Mouse (Mus musculus) embryonic facial prominence, embryonic 15.5 days (tissue): ENCODE measurements around the gene Adamts9. TPM values are rescaled to one million over a fixed set of nuclear protein-coding genes. Genes with fewer than 3 reads are reported as not detected.

Experiments used
- ATAC-seq: fragments of 200-750 bp; cut with Nextera tagmentation; 2 replicates; pipeline ENCODE4 v1.8.0; 2017; ENCODE audit warnings: low read depth, moderate TSS enrichment; ENCODE audit not compliant: insufficient number of reproducible peaks, low FRiP score, low TSS enrichment
- H3K27ac ChIP-seq: fragments of 300-500 bp; sonication (generic); replicated peaks from 2 replicates; pipeline ENCODE4 v1.5.1; 2015; ENCODE audit warnings: mild to moderate bottlenecking, inconsistent platforms
- H3K27me3 ChIP-seq: fragments of 300-500 bp; sonication (generic); 2 replicates; pipeline ENCODE4 v1.6.1; 2015; ENCODE audit warnings: inconsistent platforms
- H3K36me3 ChIP-seq: fragments of 300-500 bp; sonication (generic); 2 replicates; pipeline ENCODE4 v1.6.1; 2015; ENCODE audit warnings: mild to moderate bottlenecking, inconsistent platforms
- H3K4me1 ChIP-seq: fragments of 300-500 bp; sonication (generic); 2 replicates; pipeline ENCODE4 v1.6.1; 2015; ENCODE audit warnings: inconsistent platforms
- H3K4me2 ChIP-seq: fragments of 300-500 bp; sonication (generic); replicated peaks from 2 replicates; pipeline ENCODE4 v1.6.1; 2015; ENCODE audit warnings: mild to moderate bottlenecking, inconsistent platforms
- H3K4me3 ChIP-seq: fragments of 300-500 bp; sonication (generic); replicated peaks from 2 replicates; pipeline ENCODE4 v1.5.1; 2015; ENCODE audit warnings: mild to moderate bottlenecking, inconsistent platforms
- H3K9ac ChIP-seq: fragments of 300-500 bp; sonication (generic); 2 replicates; pipeline ENCODE4 v1.6.1; 2015; ENCODE audit warnings: inconsistent platforms
- H3K9me3 ChIP-seq: fragments of 300-500 bp; sonication (generic); replicated peaks from 2 replicates; pipeline ENCODE4 v1.6.1; 2016; ENCODE audit warnings: inconsistent platforms
- WGBS: fragments of 180-500 bp; shearing (Covaris S2); methylation state at CpG from one replicate; pipeline ENCODE4 v1.1.7; 2015; 5-methylcytosine and 5-hydroxymethylcytosine counted together
- polyA plus RNA-seq: library from polyadenylated mRNA; unstranded; fragments of >200 nt; fragmentation: Nextera tagmentation; extraction: Ambion mirVana; gene quantifications from 2 replicates; pipeline ENCODE4 v1.2.1, GENCODE M21; 2015

Gene Adamts9
- polyA plus RNA-seq, 1 experiment from 2014 or later, result 6.7 TPM

GRCm38 (mm10) chr6:92762372-92762771 lies 180.9 kb downstream of the Adamts9 start:
- H3K4me1 ChIP-seq, result no peaks in the 10 kb centered on the region
- H3K27ac ChIP-seq, result no peak overlapping the region
- no peak for ATAC-seq
- H3K9me3 ChIP-seq, result no peaks in the 10 kb centered on the region
- no peak overlapping the region for H3K9ac ChIP-seq
- H3K4me3 ChIP-seq, result no peak overlapping the region
- H3K36me3 ChIP-seq, result no peaks in the 10 kb centered on the region
- 43% methylated on average over 3 of the region's 3 CpGs for WGBS
- no peak overlapping the region for H3K4me2 ChIP-seq
- H3K27me3 ChIP-seq, result no peaks in the 10 kb centered on the region

GRCm38 (mm10) chr6:92759616-92760015 lies 183.7 kb downstream of the Adamts9 start:
- no peaks in the 10 kb centered on the region for H3K27me3 ChIP-seq
- no peaks in the 10 kb centered on the region for H3K36me3 ChIP-seq
- H3K9ac ChIP-seq, result no peak overlapping the region
- H3K4me2 ChIP-seq, result no peak overlapping the region
- no peak for ATAC-seq
- no peaks in the 10 kb centered on the region for H3K9me3 ChIP-seq
- no peak overlapping the region for H3K4me3 ChIP-seq
- H3K4me1 ChIP-seq, result no peaks in the 10 kb centered on the region
- H3K27ac ChIP-seq, result no peak overlapping the region

- H3K9ac ChIP-seq, result no peak overlapping the region
- H3K4me2 ChIP-seq, result no peak overlapping the region
- no peaks in the 10 kb centered on the region for H3K4me1 ChIP-seq
- WGBS, result 30% methylated on average over 5 of the region's 5 CpGs
- no peak for ATAC-seq
- H3K4me3 ChIP-seq, result no peak overlapping the region
- no peaks in the 10 kb centered on the region for H3K9me3 ChIP-seq
- no peaks in the 10 kb centered on the region for H3K36me3 ChIP-seq
- no peaks in the 10 kb centered on the region for H3K27me3 ChIP-seq
- no peak overlapping the region for H3K27ac ChIP-seq
Observed at GRCm38 (mm10) chr6:92755826-92756225, 187.5 kb downstream of the Adamts9 start.

- 0 out of 2 replicates have a peak, but pooled peaks cover 7% of the 10 kb centered on the region for H3K4me1 ChIP-seq
- no peak overlapping the region for H3K4me2 ChIP-seq
- H3K27me3 ChIP-seq, result no peaks in the 10 kb centered on the region
- H3K4me3 ChIP-seq, result no peak overlapping the region
- no peak overlapping the region for H3K9ac ChIP-seq
- ATAC-seq, result no peak
- H3K9me3 ChIP-seq, result no peaks in the 10 kb centered on the region
- H3K27ac ChIP-seq, result no peak overlapping the region
- WGBS, result 69% methylated on average over 2 of the region's 2 CpGs
- H3K36me3 ChIP-seq, result no peaks in the 10 kb centered on the region
Observed at GRCm38 (mm10) chr6:92752737-92753136, 190.6 kb downstream of the Adamts9 start.

GRCm38 (mm10) chr6:92749420-92749819 lies 193.9 kb downstream of the Adamts9 start:
- no peaks in the 10 kb centered on the region for H3K27me3 ChIP-seq
- H3K4me1 ChIP-seq, result 0 out of 2 replicates have a peak, but pooled peaks cover 7% of the 10 kb centered on the region
- H3K27ac ChIP-seq, result no peak overlapping the region
- no peak for ATAC-seq
- H3K4me3 ChIP-seq, result no peak overlapping the region
- no peaks in the 10 kb centered on the region for H3K9me3 ChIP-seq
- no peak overlapping the region for H3K4me2 ChIP-seq
- no peaks in the 10 kb centered on the region for H3K36me3 ChIP-seq
- WGBS, result 44% methylated on average over 4 of the region's 4 CpGs
- H3K9ac ChIP-seq, result no peak overlapping the region

- Histone ChIP-seq H3K36me3 (no peaks in the 10 kb centered on the region), H3K9ac (no peak overlapping the region), H3K4me1 (peaks cover 8% of the 10 kb centered on the region; the same call in 1 of the 2 replicates), H3K27me3 (no peaks in the 10 kb centered on the region), H3K27ac (no peak overlapping the region), H3K9me3 (no peaks in the 10 kb centered on the region), H3K4me2 (peak overlapping the region; percentile 28), H3K4me3 (no peak overlapping the region; the same call in 1 of the 2 replicates)
- peak; percentile 57; the same call in 1 of the 2 replicates for ATAC-seq
- 7% methylated on average over 11 of the region's 11 CpGs for WGBS
Observed at GRCm38 (mm10) chr6:92743605-92744004, 199.7 kb downstream of the Adamts9 start.

GRCm38 (mm10) chr6:92737116-92737515 lies 206.2 kb downstream of the Adamts9 start:
- 83% methylated on average over 1 of the region's 1 CpGs for WGBS

GRCm38 (mm10) chr6:92733651-92734050 lies 209.6 kb downstream of the Adamts9 start:
- H3K27ac ChIP-seq, result no peak overlapping the region
- no peaks in the 10 kb centered on the region for H3K36me3 ChIP-seq
- H3K4me1 ChIP-seq, result peaks cover under 1% of the 10 kb centered on the region; the same call in 1 of the 2 replicates
- no peaks in the 10 kb centered on the region for H3K9me3 ChIP-seq
- no peak for ATAC-seq
- no peaks in the 10 kb centered on the region for H3K27me3 ChIP-seq
- no peak overlapping the region for H3K4me3 ChIP-seq
- H3K9ac ChIP-seq, result no peak overlapping the region
- no peak overlapping the region for H3K4me2 ChIP-seq

More at GRCm38 (mm10) chr6:92737116-92737515, 206.2 kb downstream of the Adamts9 start:
- Histone ChIP-seq H3K4me1 (no peaks in the 10 kb centered on the region), H3K27me3 (no peaks in the 10 kb centered on the region), H3K9ac (no peak overlapping the region), H3K4me3 (no peak overlapping the region), H3K36me3 (no peaks in the 10 kb centered on the region), H3K4me2 (no peak overlapping the region), H3K9me3 (no peaks in the 10 kb centered on the region), H3K27ac (no peak overlapping the region)
- no peak for ATAC-seq

- H3K4me1 ChIP-seq, result peaks cover 18% of the 10 kb centered on the region
- H3K9me3 ChIP-seq, result no peaks in the 10 kb centered on the region
- H3K36me3 ChIP-seq, result no peaks in the 10 kb centered on the region
- ATAC-seq, result no peak
- 37% methylated on average over 7 of the region's 7 CpGs for WGBS
- no peak overlapping the region for H3K9ac ChIP-seq
- H3K4me2 ChIP-seq, result no peak overlapping the region; the same call in 1 of the 2 replicates
- H3K27me3 ChIP-seq, result no peaks in the 10 kb centered on the region
- H3K27ac ChIP-seq, result no peak overlapping the region; the same call in 1 of the 2 replicates
- no peak overlapping the region for H3K4me3 ChIP-seq
Observed at GRCm38 (mm10) chr6:92728514-92728913, 214.8 kb downstream of the Adamts9 start.

- H3K9me3 ChIP-seq, result no peaks in the 10 kb centered on the region
- no peak overlapping the region for H3K4me3 ChIP-seq
- H3K4me1 ChIP-seq, result peaks cover 18% of the 10 kb centered on the region
- H3K36me3 ChIP-seq, result no peaks in the 10 kb centered on the region
- no peak overlapping the region; the same call in 1 of the 2 replicates for H3K27ac ChIP-seq
- no peak overlapping the region; the same call in 1 of the 2 replicates for H3K4me2 ChIP-seq
- H3K9ac ChIP-seq, result no peak overlapping the region
- 1% methylated on average over 10 of the region's 10 CpGs for WGBS
- no peak for ATAC-seq
- H3K27me3 ChIP-seq, result no peaks in the 10 kb centered on the region
Observed at GRCm38 (mm10) chr6:92728084-92728483, 215.2 kb downstream of the Adamts9 start.

GRCm38 (mm10) chr6:92727351-92727986 lies 215.8 kb downstream of the Adamts9 start:
- H3K4me1 ChIP-seq, result peaks cover 18% of the 10 kb centered on the region
- H3K9ac ChIP-seq, result no peak overlapping the region
- no peaks in the 10 kb centered on the region for H3K36me3 ChIP-seq
- no peak for ATAC-seq
- H3K9me3 ChIP-seq, result no peaks in the 10 kb centered on the region
- no peak overlapping the region for H3K27ac ChIP-seq
- H3K4me2 ChIP-seq, result no peak overlapping the region
- H3K4me3 ChIP-seq, result no peak overlapping the region
- H3K27me3 ChIP-seq, result no peaks in the 10 kb centered on the region
- 10% methylated on average over 7 of the region's 7 CpGs for WGBS

GRCm38 (mm10) chr6:92726121-92726520 lies 217.2 kb downstream of the Adamts9 start:
- Histone ChIP-seq H3K27me3 (no peaks in the 10 kb centered on the region), H3K9me3 (no peaks in the 10 kb centered on the region), H3K36me3 (no peaks in the 10 kb centered on the region), H3K4me3 (no peak overlapping the region), H3K9ac (no peak overlapping the region), H3K4me1 (peaks cover 18% of the 10 kb centered on the region), H3K4me2 (no peak overlapping the region), H3K27ac (no peak overlapping the region)
- 74% methylated on average over 5 of the region's 5 CpGs for WGBS
- no peak for ATAC-seq
